Mouse (Mus musculus): Measurements from ENCODE around the gene Arhgap32.
"Not testable (repeated sequence)": the region's sequence is repeated elsewhere in the genome, so short reads cannot be mapped to it uniquely, and the experiment has no call there.

Gene Arhgap32

GRCm38 (mm10) chr9:32115786-32116185, at the start of gene Arhgap32:
Gene Arhgap32, plus strand, starts transcription at chr9:32116136.
- no peak for DNase-seq (ENCODE audit: low spot score in 2 of 2)

- no peak for DNase-seq (ENCODE audit: low spot score in 2 of 2)
Observed at GRCm38 (mm10) chr9:32072778-32073177, 43.2 kb upstream of the Arhgap32 start.

GRCm38 (mm10) chr9:32088106-32088776, 27.7 kb upstream of the Arhgap32 start:
- no peak for DNase-seq (ENCODE audit: low spot score in 2 of 2)

- no peak for DNase-seq (ENCODE audit: low spot score in 2 of 2)
Observed at GRCm38 (mm10) chr9:32088882-32089281, 27.1 kb upstream of the Arhgap32 start.

DNA sequence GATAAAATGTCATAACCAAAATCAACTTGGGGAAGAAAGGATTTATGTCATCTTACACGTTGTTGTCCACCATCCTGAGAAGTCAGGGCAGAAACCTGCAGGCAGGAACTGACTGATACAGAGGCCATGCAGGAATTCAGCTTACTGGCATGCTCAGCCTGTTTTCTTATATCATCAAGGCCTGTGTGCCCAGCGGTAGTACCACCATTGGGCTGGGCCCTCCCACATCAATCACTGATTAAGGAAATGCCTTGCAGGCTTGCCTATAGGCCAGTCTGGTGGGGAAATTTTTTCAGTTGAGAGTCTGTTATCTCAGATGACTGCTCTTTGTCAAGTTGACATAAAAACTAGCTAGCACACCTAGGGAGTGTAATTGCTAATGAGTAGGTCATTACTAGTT, 22.5 kb upstream of the Arhgap32 start:
- DNase-seq (ENCODE audit: low spot score in 2 of 2) = no peak

DNA sequence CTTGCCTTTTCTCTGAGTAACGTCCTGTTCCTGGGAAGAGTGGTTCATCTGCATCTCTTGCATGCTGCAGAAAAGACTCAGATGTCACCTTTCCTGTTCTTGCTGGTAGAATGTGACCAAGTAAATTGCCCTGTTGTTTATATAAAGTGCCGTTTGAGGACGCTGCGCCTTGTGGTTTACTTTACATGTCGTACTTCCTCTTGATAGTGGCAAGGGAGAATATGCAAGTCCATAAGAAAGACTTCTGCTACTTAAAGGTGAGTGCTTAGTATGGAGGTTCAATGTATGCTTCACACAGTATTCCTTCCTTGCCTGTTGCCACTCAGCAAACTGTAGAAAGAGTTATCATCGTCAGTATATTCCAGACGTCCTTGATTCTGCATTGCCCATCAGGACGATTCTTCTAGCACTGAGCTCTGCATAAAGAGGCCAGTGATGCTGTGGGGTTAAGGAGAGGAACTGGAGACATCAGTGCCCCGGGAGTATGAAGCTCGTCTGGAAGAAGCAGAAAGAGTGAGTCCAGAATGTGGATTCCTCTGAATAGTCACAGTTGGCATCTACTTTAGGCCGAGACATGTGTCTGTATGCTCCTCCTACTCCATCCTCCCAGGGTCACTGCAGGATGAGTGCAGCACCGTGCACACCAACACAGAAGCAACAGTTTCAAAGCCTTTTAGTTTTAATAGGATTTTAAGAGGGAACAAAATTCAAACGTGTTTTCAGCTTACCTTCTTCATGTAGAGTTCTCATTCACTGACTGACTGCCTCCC, 21.4 kb upstream of the Arhgap32 start:
- DNase-seq (ENCODE audit: low spot score in 2 of 2) = no peak

- DNase-seq (ENCODE audit: low spot score in 2 of 2) = no peak
Observed at GRCm38 (mm10) chr9:32095511-32095910, 20.4 kb upstream of the Arhgap32 start.

DNA sequence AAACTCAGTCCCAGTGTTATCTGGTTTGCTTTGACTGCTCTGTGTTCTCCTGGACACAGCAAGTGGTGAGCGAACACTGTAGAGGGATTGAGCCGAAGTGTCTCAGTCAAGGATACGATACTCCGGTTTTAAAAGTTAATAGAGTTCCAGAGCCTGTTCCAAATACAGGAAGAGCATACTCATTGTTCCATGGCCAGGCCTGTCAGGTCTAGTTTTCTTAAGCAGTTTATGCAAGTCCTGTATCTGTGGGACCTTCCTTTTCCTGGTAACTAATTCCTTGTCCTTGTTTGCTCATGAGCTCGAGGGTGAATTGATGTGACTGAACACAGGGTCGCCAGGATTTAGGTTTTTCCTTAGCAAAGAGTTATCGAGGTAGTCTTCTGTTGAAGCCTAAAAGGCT, 19.4 kb upstream of the Arhgap32 start:
- DNase-seq (ENCODE audit: low spot score in 2 of 2) = no peak

- DNase-seq (ENCODE audit: low spot score in 2 of 2) = no peak
Observed at GRCm38 (mm10) chr9:32097123-32097522, 18.8 kb upstream of the Arhgap32 start.

DNA sequence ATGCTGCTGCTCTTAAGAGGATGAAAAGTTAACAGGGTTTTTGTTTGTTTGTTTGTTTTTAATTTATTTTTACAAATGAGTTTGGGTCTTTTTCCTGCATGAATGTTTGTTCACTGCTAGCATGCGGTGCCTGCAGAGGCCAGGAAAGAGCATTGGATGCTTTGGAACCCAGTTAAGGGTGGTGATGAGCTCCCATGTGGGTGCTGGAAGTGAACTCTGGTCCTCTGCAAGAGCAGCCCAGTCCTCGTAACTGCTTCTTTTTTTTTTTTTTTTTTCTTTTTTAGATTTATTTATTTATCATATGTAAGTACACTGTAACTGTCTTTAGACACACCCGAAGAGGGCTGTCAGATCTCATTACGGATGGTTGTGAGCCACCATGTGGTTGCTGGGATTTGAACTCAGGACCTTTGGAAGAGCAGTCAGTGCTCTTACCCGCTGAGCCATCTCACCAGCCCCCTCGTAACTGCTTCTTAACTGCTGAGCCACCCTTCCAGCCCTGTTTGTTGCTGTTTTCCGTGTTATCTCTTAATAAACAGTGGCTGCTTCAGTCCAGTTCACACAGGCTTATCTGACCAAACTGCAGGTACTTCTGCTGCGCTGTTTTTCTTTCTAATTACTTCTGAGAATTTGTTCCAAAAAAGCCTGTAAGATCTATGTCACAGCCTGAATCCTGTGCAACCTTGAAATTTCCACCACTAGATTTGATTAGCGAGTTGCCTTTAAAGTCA, 17.3 kb upstream of the Arhgap32 start:
- no peak for DNase-seq (ENCODE audit: low spot score in 2 of 2)

- no peak for DNase-seq (ENCODE audit: low spot score in 2 of 2)
Observed at GRCm38 (mm10) chr9:32100561-32100960, 15.4 kb upstream of the Arhgap32 start.

- no peak for DNase-seq (ENCODE audit: low spot score in 2 of 2)
Observed at GRCm38 (mm10) chr9:32101488-32101887, 14.4 kb upstream of the Arhgap32 start.

- DNase-seq (ENCODE audit: low spot score in 2 of 2) = no peak
Observed at GRCm38 (mm10) chr9:32104670-32105069, 11.3 kb upstream of the Arhgap32 start.

DNA sequence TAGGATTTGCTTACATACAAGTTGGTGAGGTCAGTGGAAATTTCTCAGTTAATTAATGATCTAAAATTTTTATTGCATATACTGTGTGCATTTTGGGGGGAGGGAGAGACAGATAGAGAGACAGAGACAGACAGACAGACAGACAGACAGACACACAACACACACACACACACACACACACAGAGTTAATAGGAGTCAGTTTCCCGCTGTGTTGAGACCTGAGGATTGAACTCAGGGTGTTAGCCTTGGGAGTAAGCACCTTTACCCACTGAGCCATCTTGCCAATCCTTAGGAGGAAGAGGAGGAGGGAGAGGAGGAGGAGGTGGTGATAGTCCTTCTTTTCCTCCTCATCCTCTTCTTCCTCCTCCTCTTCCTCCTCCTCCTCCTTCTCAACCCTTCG, 5.6 kb upstream of the Arhgap32 start:
- DNase-seq (ENCODE audit: low spot score in 2 of 2) = no peak

DNA sequence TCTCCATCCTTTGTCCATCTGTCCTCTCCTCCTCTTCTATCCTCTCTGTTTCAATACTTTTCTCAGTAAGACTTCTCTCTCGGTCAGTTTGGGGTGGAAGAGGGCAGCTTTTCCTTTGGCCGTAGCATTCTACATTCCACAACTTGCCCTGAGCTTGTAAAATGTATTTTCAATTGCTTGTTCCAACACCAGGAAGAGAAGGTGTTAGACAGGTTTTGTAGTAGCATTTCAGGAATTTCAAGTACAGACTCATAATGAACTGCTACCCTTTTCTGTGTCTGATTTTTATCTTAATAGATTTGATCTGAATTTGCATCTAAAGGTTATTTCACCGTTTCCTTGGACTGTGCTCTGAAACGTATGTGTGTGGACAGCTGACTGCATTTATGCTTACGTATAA, 336 bp downstream of the Arhgap32 start:
- DNase-seq (ENCODE audit: low spot score in 2 of 2) = no peak

DNA sequence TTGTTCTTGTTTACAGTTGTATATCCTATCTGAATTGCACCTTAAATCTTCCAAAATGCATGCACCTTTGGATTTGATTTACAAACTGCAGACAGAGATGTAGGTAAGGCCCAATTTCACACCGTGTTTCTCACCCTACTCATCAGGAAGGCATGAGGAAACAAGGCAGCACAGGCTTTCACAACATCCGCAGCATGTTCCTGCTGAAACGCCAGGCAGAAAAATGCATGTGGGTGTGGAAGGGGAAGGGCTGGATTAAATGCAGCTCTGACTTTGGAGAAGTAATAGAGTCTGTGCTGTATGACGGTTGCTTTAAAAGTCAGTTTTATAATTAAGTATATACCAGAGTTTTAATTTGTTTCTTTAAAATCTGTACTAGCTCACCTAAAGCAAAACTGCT, 1.9 kb downstream of the Arhgap32 start:
- no peak for DNase-seq (ENCODE audit: low spot score in 2 of 2)

- DNase-seq (ENCODE audit: low spot score in 2 of 2) = no peak
Observed at GRCm38 (mm10) chr9:32118433-32118832, 2.5 kb downstream of the Arhgap32 start.

GRCm38 (mm10) chr9:32119586-32119985, 3.6 kb downstream of the Arhgap32 start:
- DNase-seq (ENCODE audit: low spot score in 2 of 2) = no peak

GRCm38 (mm10) chr9:32120162-32120561, 4.2 kb downstream of the Arhgap32 start:
- DNase-seq (ENCODE audit: low spot score in 2 of 2) = no peak

- not testable (repeated sequence) for DNase-seq (ENCODE audit: low spot score in 2 of 2)
Observed at GRCm38 (mm10) chr9:32121271-32121670, 5.3 kb downstream of the Arhgap32 start.

GRCm38 (mm10) chr9:32136195-32136594, 20.3 kb downstream of the Arhgap32 start:
- DNase-seq (ENCODE audit: low spot score in 2 of 2) = no peak

DNA sequence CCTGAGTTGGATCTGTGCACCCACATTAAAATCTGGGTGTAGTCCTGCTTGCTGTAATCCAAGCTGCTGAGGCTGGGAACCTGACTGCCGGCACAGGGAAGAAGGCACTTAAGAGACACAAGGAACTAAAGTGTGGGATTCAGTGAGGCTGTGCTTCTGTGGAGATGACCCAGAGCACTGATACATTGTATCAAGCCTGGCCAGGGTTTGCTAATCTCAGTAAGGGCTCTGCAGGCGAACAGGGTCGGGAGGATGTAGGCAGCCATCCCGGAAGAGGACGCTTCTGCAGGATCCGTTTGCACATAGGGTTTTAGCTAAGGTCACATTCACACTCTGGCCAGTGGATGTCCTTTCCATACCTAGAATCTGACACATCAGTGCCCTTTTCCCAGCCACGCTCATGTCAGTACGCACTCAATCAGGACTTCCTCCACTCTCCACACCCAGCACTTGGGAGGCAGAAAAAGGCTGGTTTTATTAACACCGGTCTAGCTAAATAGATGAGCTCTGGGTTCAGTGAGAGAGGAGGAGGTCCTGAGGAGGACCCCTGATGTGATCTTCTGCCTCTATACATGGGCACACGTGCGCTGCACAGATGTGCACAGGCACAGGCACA, 20.9 kb downstream of the Arhgap32 start:
- DNase-seq (ENCODE audit: low spot score in 2 of 2) = no peak

Measured in natural killer cell, adult 2 months (primary cell).